Mouse (Mus musculus): Measurements from ENCODE around the gene Os9. TPM values are rescaled to one million over a fixed set of nuclear protein-coding genes. Genes with fewer than 3 reads are reported as not detected.
A peak's percentile ranks its signal among the peaks of the same experiment; 100 is the strongest.
"Not testable (repeated sequence)": the region's sequence is repeated elsewhere in the genome, so short reads cannot be mapped to it uniquely, and the experiment has no call there.

Os9 gene
- total RNA-seq, 2 experiments from 2014 or later: 94.3 to 98.3 TPM

- DNase-seq (ENCODE audit: low spot score in 2 of 2): no peak
These were observed 26.2 kb upstream of the Os9 start for GRCm38 (mm10) chr10:127147135-127147534.

DNA sequence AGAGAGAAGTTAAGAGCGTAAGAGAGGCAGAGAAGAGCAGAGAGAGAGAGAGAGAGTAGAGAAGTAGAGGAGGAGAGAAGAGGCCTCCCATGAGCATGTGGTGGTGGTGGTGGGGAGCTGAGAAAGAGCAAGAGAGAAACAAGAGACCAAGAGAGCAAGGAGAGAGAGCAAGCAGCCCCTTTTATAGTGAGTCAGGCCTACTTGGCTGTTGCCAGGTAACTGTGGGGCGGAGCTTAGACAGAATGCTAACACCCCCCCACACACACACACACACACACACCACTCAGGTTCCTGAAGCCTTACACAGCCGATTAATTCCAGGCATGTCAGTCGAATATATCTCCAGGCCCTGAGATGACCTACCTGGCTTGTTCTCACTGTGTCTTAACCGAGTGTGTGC lies 24.4 kb upstream of the Os9 start:
- DNase-seq (ENCODE audit: low spot score in 2 of 2): no peak

- DNase-seq (ENCODE audit: low spot score in 2 of 2): no peak
These were observed 23.6 kb upstream of the Os9 start for GRCm38 (mm10) chr10:127144536-127144935.

DNA sequence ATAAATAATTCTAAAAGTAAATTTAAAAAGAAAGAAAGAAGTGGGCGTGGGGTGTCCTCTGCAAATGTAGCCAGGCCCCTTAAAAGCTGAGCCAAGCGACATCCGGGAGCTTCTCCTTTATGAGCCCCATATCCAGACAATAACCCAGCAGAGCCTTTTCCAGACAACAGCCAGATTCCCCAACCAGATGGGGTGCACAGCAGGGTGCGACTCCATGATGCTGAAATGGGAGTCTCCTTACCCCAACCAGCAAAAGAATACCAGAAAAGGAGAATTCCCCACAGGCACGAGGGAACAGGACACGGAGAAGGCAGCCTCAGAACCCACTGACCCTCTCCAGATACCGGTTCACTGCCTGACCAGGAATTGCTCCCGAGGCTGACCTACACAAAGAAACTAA lies 22.3 kb upstream of the Os9 start:
- no peak for DNase-seq (ENCODE audit: low spot score in 2 of 2)

DNA sequence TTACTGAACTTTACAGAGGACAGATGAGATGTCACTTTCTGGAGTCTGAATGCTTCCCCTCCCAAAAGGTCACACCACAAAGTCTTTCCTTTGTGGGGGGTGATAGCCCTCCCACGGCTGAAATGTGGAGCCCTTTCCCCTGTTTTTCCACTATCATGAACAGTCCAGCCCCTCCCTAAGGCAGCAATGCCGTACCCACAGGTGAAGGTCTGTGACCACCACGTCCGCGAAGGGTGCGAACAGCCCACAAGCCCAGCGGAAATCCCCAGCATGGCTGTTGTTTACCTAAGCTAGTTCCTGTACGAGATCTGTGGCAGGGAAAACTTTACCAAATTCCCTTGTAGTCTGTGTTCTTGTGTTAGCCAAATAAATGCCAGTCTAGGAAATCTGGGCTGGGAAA lies 20.6 kb upstream of the Os9 start:
- no peak for DNase-seq (ENCODE audit: low spot score in 2 of 2)

GRCm38 (mm10) chr10:127140971-127141370 lies 20.0 kb upstream of the Os9 start:
- DNase-seq (ENCODE audit: low spot score in 2 of 2): no peak

- DNase-seq (ENCODE audit: low spot score in 2 of 2): no peak
These were observed 17.6 kb upstream of the Os9 start for GRCm38 (mm10) chr10:127138328-127139141.

GRCm38 (mm10) chr10:127137896-127138295 lies 17.0 kb upstream of the Os9 start:
- no peak for DNase-seq (ENCODE audit: low spot score in 2 of 2)

- DNase-seq (ENCODE audit: low spot score in 2 of 2): no peak
These were observed 15.6 kb upstream of the Os9 start for GRCm38 (mm10) chr10:127136510-127136909.

DNA sequence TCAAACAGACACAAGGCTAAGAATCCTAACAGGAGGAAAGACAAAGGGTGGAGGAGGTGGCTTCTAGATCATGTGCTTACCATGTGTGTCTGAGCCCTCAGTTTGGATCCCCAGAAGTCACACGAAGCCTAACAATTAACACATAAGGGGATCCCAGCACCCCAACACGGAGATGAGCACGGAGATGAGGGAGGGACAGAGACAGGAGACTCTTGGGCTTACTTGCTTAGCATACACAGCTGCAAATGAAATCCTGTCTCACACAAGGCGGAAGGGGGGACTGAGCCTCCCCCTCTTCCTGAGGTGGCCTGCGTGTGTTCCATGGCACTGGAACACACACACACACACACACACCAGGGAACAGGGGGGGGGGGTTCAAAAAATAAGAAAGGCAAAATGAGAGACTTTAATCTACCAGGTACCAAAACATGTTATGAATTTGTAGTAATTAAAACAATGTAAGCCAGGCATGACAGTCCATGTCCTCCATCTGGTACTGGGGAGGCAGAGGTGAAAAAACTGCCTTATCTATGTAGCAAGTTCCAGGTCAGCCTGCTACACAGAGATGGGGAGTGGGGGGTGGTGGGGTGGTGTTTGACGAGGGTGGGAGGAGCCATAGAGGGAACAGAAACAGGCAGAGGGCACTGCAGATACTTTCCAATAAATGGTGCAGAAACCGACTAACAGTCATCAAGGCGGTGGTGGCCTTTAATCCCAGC lies 14.3 kb upstream of the Os9 start:
- no peak for DNase-seq (ENCODE audit: low spot score in 2 of 2)

GRCm38 (mm10) chr10:127134394-127135035 lies 13.6 kb upstream of the Os9 start:
- DNase-seq (ENCODE audit: low spot score in 2 of 2): not testable (repeated sequence)

DNA sequence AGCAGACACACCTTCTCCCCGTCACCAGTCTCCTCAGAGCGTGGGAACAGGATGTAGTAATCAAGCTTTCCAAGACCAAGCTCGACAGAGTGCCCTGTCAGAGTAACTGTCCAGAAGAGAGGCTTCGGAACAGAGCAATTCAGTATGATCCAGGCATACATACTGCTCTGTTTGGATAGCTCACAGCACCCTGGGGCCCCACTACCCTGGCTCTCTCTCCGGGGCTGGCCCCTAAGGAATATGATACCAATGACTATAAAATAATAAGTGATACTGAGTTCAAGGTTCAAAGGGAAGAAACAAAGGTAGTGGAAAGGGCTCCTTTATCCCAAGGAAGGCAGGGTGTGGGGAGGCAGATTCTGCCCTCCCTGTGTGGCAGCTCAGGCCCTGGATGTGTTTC lies 11.5 kb upstream of the Os9 start:
- no peak for DNase-seq (ENCODE audit: low spot score in 2 of 2)

DNA sequence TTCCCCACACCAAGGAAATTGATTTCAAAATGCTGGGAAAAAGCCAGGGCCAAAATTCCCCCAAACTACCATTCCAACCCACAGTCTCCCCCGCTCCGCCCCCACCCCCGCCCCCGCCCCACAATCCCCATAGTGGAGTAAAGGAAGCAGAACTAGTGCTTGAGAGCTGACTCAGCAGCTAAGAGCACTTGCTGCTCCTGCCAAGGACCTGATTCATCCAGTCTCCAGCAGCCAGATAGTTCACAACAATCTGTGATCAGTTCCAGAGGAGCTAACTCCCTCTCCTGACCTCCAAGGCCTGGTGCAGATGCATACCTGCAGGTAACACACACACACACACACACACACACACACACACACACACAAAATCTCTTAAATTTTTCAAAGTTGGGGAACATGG lies 8.5 kb upstream of the Os9 start:
- DNase-seq (ENCODE audit: low spot score in 2 of 2): no peak

GRCm38 (mm10) chr10:127127711-127128279 lies 6.9 kb upstream of the Os9 start:
- no peak for DNase-seq (ENCODE audit: low spot score in 2 of 2)

- no peak for DNase-seq (ENCODE audit: low spot score in 2 of 2)
These were observed 5.6 kb upstream of the Os9 start for GRCm38 (mm10) chr10:127126579-127126978.

GRCm38 (mm10) chr10:127125210-127126001 lies 4.5 kb upstream of the Os9 start:
- peak in 1 of 2 experiments; percentile 41 for DNase-seq (ENCODE audit: low spot score in 2 of 2)

- DNase-seq (ENCODE audit: low spot score in 2 of 2): peak; percentile 77 to 79
These were observed 2.5 kb upstream of the Os9 start for GRCm38 (mm10) chr10:127123436-127123805.

DNA sequence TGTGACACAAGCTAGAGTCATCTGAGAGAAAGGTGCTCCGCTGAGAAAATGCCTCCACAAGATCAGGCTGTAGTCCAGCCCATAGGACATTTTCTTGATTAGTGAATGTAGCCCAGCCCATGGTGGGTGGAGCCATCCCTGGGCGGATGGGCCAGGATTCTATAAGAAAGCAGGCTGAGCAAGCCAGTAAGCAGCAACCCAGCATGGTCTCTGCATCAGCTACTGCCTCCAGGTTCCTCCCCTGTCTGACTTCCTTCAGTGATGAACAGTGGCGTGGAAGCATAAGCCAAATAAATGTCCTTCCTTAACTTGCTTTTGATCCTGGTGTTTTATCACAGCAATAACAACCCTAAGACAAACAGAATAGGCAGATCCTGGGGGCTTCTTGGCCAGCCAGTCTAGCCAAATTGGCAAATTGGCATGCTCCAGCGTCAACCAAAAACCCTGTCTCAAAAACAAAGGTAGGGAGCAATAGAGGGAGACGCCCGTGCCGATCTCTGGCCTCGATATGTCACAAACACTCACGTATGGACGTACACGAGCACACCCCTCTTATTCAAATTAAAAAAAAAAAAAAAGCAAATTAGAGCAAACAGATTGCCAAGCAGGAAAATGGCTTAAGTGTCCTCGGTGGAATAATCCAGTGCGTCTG lies 2.0 kb upstream of the Os9 start:
- peak in 1 of 2 experiments; percentile 32 for DNase-seq (ENCODE audit: low spot score in 2 of 2)

DNA sequence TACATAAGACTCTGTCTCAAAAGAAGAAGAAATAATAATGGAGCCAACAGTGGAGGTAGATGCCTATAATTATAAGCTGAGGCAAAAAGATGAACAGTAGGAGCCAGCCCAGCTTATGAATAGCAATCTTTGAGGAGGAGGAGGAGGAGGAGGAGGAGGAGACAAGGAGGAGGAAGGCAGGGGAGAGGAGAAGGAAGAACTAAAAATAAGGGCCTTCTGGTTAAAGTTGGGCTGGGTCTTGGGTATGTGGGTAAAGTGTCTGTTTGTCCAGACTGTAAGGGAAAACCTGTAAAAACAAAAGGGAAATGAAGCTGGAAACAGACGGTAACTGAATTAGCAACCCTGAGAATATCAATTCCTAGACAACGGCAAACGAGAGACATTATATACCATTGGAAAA lies 1.1 kb upstream of the Os9 start:
- DNase-seq (ENCODE audit: low spot score in 2 of 2): no peak

- peak in 1 of 2 experiments; percentile 37 for DNase-seq (ENCODE audit: low spot score in 2 of 2)
These were observed 448 bp downstream of the Os9 start for GRCm38 (mm10) chr10:127120301-127121065.
